Mouse (Mus musculus) urinary bladder, postnatal 36 days (tissue): ENCODE measurements around the gene 1700011M02Rik.
A peak's percentile ranks its signal among the peaks of the same experiment; 100 is the strongest.
"Not testable (repeated sequence)": the region's sequence is repeated elsewhere in the genome, so short reads cannot be mapped to it uniquely, and the experiment has no call there.

ENCODE experiments used
- DNase-seq, 2 experiments: peaks; one replicate each; pipeline ENCODE4 v3.0.0; 2022; ENCODE audit warnings: low spot score in 2 of 2, mixed read lengths in 1 of 2

Gene 1700011M02Rik

GRCm38 (mm10) chrX:102908587-102908986 lies at the start of gene 1700011M02Rik, which contains the start of gene Dmrtc1a:
Gene 1700011M02Rik (plus strand): TSS chrX:102908905.
Gene Dmrtc1a (minus strand): TSS chrX:102908687.
- DNase-seq: not testable (repeated sequence)

- no peak for DNase-seq
These were observed 40.8 kb upstream of the 1700011M02Rik start, which contains the start of gene 1700031F05Rik for GRCm38 (mm10) chrX:102867871-102868270. Gene 1700031F05Rik (minus strand): TSS chrX:102867971.

- not testable (repeated sequence) for DNase-seq
These were observed 6.1 kb downstream of the 1700011M02Rik start for GRCm38 (mm10) chrX:102914823-102915222.

GRCm38 (mm10) chrX:102926707-102927106 lies 18.0 kb downstream of the 1700011M02Rik start:
- not testable (repeated sequence) for DNase-seq

- DNase-seq: not testable (repeated sequence)
These were observed 19.4 kb downstream of the 1700011M02Rik start, which contains the start of gene 1700018G05Rik for GRCm38 (mm10) chrX:102928072-102928471. Gene 1700018G05Rik (plus strand): TSS chrX:102928372.

- no peak for DNase-seq
These were observed 24.4 kb downstream of the 1700011M02Rik start for GRCm38 (mm10) chrX:102932992-102933570.

GRCm38 (mm10) chrX:102933571-102934394 lies 25.1 kb downstream of the 1700011M02Rik start:
- DNase-seq: peak; percentile 13 to 14

GRCm38 (mm10) chrX:102934395-102934764 lies 25.7 kb downstream of the 1700011M02Rik start:
- no peak for DNase-seq

- no peak for DNase-seq
These were observed 28.0 kb downstream of the 1700011M02Rik start for GRCm38 (mm10) chrX:102936743-102937142.

GRCm38 (mm10) chrX:102950136-102950535 lies 41.4 kb downstream of the 1700011M02Rik start:
- not testable (repeated sequence) for DNase-seq

- DNase-seq: peak in 1 of 2 experiments; percentile 0
These were observed 50.2 kb downstream of the 1700011M02Rik start for GRCm38 (mm10) chrX:102958917-102959316.
